Mouse (Mus musculus): ENCODE measurements around the gene Slc10a3. TPM values are rescaled to one million over a fixed set of nuclear protein-coding genes. Genes with fewer than 3 reads are reported as not detected.
"Not testable (repeated sequence)": the region's sequence is repeated elsewhere in the genome, so short reads cannot be mapped to it uniquely, and the experiment has no call there.

Slc10a3 gene
- polyA plus RNA-seq, 1 experiment: 23.5 TPM

DNA sequence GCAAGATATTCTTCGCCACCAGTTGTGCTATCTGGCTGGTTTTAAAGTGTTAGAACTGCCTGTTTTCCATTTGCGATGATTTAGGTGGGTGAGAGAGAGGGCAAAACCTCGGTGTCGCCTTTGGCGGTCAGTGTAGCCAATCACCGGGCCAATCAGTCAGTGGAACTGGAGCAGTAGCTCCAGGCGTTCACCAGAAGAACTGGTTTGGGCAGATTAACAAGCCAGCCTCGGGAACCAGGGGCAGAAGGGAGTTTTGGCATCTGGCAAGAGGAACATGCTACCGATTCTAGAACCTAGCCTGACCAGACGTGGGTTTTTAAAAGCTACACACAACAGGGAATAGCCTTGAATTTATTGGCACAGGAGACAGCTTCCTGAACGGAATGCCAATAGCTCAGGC is 14.0 kb downstream of the Slc10a3 start:
- no peak for TF ChIP-seq POLR2A (IDR thresholded peaks at IDR 0.05; ENCODE audit: borderline replicate concordance, extremely low read depth, low read depth, low read length)
- no peak for TF ChIP-seq CTCF (IDR thresholded peaks at IDR 0.05; ENCODE audit: insufficient read depth, low read length)
- Histone ChIP-seq H3K4me3 (replicated peaks; ENCODE audit: extremely low read depth, low read depth, low read length) (no peak overlapping the region), H3K4me1 (ENCODE audit: control insufficient read depth, insufficient read depth, low read length) (no peaks in the 10 kb centered on the region)
- 42% methylated on average over 11 of the region's 11 CpGs for WGBS
- peak; percentile 11 for DNase-seq

- 88% methylated on average over 3 of the region's 3 CpGs for WGBS
- not testable (repeated sequence) for H3K4me1 ChIP-seq (ENCODE audit: control insufficient read depth, insufficient read depth, low read length); H3K4me3 ChIP-seq (replicated peaks; ENCODE audit: extremely low read depth, low read depth, low read length); DNase-seq
These were observed 16.1 kb downstream of the Slc10a3 start for GRCm38 (mm10) chrX:74357069-74357468.

GRCm38 (mm10) chrX:74353467-74353770 is 19.7 kb downstream of the Slc10a3 start, which contains the start of gene Lage3:
Gene Lage3 (minus strand): TSS chrX:74353618.
- TF ChIP-seq POLR2A (IDR thresholded peaks at IDR 0.05; ENCODE audit: borderline replicate concordance, extremely low read depth, low read depth, low read length) (peak; percentile 73; the same call in 1 of the 2 replicates), CTCF (IDR thresholded peaks at IDR 0.05; ENCODE audit: insufficient read depth, low read length) (no peak)
- DNase-seq: peak; percentile 69
- 38% methylated on average over 17 of the region's 22 CpGs for WGBS
- peak within 1 kb of the TSS; percentile 65 for H3K4me3 ChIP-seq (replicated peaks; ENCODE audit: extremely low read depth, low read depth, low read length)
- H3K4me1 ChIP-seq (ENCODE audit: control insufficient read depth, insufficient read depth, low read length): peaks cover 5% of the 10 kb centered on the region

DNA sequence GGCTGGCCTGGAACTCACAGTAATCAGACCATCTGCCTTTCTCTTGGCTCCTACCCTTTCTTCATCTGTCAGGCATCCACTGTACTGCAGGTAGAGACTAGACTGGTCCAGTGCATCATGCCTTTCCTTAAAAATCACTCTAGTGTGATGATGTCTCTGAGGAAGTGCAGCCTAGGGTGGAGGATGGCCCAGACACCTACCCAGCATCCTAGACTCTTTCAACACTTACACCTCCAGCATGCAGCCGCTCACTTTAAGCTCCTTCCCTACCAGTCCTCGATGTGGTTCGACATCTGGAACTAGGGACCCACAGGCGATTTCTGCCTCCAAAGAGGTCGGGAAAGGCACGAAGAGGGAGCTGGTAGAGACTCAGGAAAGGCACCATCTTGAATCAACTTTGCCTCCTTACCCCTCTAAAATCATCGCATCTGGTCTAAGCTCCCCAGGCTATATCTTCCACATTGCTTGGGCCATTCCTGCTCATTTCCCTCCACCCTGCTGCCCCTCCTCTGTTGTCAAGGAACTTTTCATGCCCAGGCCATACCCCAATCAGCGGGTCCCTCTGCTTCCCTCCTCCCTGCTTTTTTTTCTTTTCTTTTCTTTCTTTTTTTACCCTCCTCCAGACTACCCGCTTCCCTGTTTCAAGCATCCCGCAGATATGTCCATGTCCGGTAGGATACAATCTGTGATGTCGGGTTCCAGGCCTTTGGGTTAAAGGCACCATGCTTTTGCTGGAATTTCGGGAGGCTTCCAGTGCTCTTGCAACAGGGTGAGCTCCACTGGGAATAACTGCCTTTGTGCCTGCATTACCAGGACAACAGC is 20.3 kb downstream of the Slc10a3 start:
- WGBS: 37% methylated on average over 13 of the region's 13 CpGs
- DNase-seq: no peak

DNA sequence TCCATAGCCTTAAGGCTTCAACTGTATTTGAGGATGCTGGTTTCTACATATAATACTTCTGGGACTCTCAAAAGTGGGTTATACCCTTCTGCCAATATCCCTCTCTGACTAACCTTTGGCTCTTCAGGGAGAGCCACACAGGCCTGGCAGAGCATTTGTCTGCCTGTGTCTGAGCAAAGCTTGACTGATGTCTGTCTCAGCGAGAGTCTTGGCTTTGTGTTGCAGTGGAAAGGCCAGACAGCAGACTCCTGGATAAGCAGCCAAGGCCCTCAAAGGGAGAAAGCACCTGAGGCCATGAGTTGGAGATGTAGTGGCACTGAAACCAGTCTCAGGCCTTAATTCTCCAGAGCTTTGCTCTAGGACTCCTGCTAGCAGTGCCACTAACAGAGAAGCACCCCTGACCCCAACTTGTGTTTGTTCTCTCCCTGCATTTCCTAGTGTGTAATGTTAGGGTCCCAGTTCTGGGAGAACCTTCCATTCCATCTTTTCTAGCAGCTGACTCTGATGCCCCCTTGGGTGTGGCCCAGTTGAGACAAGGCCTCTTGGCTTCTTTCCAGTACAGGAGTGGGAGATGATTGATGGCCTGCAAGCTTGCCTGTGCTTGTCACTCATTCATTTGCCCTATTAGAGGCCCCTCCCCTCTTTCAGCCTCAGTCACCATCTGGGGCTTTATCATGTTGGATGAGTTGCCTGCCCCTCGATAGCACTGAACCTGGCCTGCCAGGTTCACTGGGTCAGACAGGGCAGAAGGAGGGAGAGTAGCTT is 42.8 kb downstream of the Slc10a3 start:
- no peak for TF ChIP-seq CTCF (IDR thresholded peaks at IDR 0.05; ENCODE audit: insufficient read depth, low read length)
- no peak for TF ChIP-seq POLR2A (IDR thresholded peaks at IDR 0.05; ENCODE audit: borderline replicate concordance, extremely low read depth, low read depth, low read length)

More for the DNA sequence above, 20.3 kb downstream of the Slc10a3 start:
- H3K4me3 ChIP-seq (replicated peaks; ENCODE audit: extremely low read depth, low read depth, low read length): peak overlapping the region; percentile 65
- TF ChIP-seq CTCF (IDR thresholded peaks at IDR 0.05; ENCODE audit: insufficient read depth, low read length): no peak
- TF ChIP-seq POLR2A (IDR thresholded peaks at IDR 0.05; ENCODE audit: borderline replicate concordance, extremely low read depth, low read depth, low read length): no peak
- peaks cover 5% of the 10 kb centered on the region for H3K4me1 ChIP-seq (ENCODE audit: control insufficient read depth, insufficient read depth, low read length)

GRCm38 (mm10) chrX:74329215-74329671 is 43.9 kb downstream of the Slc10a3 start:
- WGBS: 36% methylated on average over 10 of the region's 10 CpGs
- TF ChIP-seq CTCF (IDR thresholded peaks at IDR 0.05; ENCODE audit: insufficient read depth, low read length) (no peak), POLR2A (IDR thresholded peaks at IDR 0.05; ENCODE audit: borderline replicate concordance, extremely low read depth, low read depth, low read length) (no peak)
- no peaks in the 10 kb centered on the region for H3K4me1 ChIP-seq (ENCODE audit: control insufficient read depth, insufficient read depth, low read length)
- no peak for DNase-seq
- peak overlapping the region; percentile 55 for H3K4me3 ChIP-seq (replicated peaks; ENCODE audit: extremely low read depth, low read depth, low read length)

More for the DNA sequence above, 42.8 kb downstream of the Slc10a3 start:
- Histone ChIP-seq H3K4me3 (replicated peaks; ENCODE audit: extremely low read depth, low read depth, low read length) (no peak overlapping the region), H3K4me1 (ENCODE audit: control insufficient read depth, insufficient read depth, low read length) (no peaks in the 10 kb centered on the region)
- 37% methylated on average over 2 of the region's 2 CpGs for WGBS
- DNase-seq: no peak

DNA sequence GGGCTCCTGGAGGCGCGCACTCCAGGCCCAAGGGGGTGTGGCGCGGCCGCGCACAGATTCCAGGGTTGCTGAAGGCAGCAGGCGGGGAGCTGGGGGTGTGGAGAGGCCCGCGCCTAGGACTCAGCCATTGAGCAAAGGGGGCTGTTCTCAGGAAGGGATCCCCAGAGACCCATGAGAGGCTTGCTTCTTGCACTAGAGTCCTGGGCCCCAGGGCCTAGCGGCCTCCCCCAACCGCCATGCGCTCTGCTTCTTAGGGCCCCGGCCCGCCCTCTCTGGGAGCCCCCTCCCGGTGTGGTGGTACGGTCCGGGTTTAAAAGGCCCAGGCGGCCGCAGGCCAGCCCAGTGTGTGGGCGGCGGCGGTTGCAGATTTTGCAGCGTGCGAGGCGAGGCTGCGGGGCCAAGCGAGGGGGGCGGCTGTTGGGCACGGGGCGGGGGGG is 44.4 kb downstream of the Slc10a3 start, which contains the start of gene Plxna3:
Gene Plxna3, plus strand, starts transcription at position 342 of the 437 bp plus-strand sequence.
- H3K4me1 ChIP-seq (ENCODE audit: control insufficient read depth, insufficient read depth, low read length): no peaks in the 10 kb centered on the region
- WGBS: 31% methylated on average over 30 of the region's 30 CpGs
- DNase-seq: peak; percentile 70
- peak within 1 kb of the TSS; percentile 55 for H3K4me3 ChIP-seq (replicated peaks; ENCODE audit: extremely low read depth, low read depth, low read length)
- TF ChIP-seq CTCF (IDR thresholded peaks at IDR 0.05; ENCODE audit: insufficient read depth, low read length) (no peak), POLR2A (IDR thresholded peaks at IDR 0.05; ENCODE audit: borderline replicate concordance, extremely low read depth, low read depth, low read length) (no peak)

Other genes starting within 250 kb of the Slc10a3 start
- not detected in 2 replicates for gene Opn1mw, start 245.9 kb downstream of the Slc10a3 start, polyA plus RNA-seq (2012; rRNA removed)
- 6.8 and 7.4 TPM in 2 replicates for gene Mecp2, start 238.0 kb downstream of the Slc10a3 start, polyA plus RNA-seq (2012; rRNA removed)
- not detected in 2 replicates for gene Tex28, start 205.5 kb downstream of the Slc10a3 start, polyA plus RNA-seq (2012; rRNA removed)
- gene Tktl1, start 196.1 kb downstream of the Slc10a3 start, polyA plus RNA-seq (2012; rRNA removed): not detected in 2 replicates
- gene Flna, start 123.5 kb downstream of the Slc10a3 start, polyA plus RNA-seq (2012; rRNA removed): 579 and 648 TPM in 2 replicates
- gene Emd, start 118.7 kb downstream of the Slc10a3 start, polyA plus RNA-seq (2012; rRNA removed): 63.1 and 63.9 TPM in 2 replicates
- gene Rpl10, start 102.5 kb downstream of the Slc10a3 start, polyA plus RNA-seq (2012; rRNA removed): 1,085 and 1,289 TPM in 2 replicates
- 99.6 and 108 TPM in 2 replicates for gene Taz, start 91.4 kb downstream of the Slc10a3 start, polyA plus RNA-seq (2012; rRNA removed)
- gene Dnase1l1, start 91.0 kb downstream of the Slc10a3 start, polyA plus RNA-seq (2012; rRNA removed): 26.1 and 38.3 TPM in 2 replicates
- gene Atp6ap1, start 76.3 kb downstream of the Slc10a3 start, polyA plus RNA-seq (2012; rRNA removed): 413 and 452 TPM in 2 replicates
- 143 and 212 TPM in 2 replicates for gene Gdi1, start 68.4 kb downstream of the Slc10a3 start, polyA plus RNA-seq (2012; rRNA removed)
- gene Fam50a, start 60.3 kb downstream of the Slc10a3 start, polyA plus RNA-seq (2012; rRNA removed): 11.1 and 12.9 TPM in 2 replicates
- 12.9 and 14.5 TPM in 2 replicates for gene Plxna3, start 44.3 kb downstream of the Slc10a3 start, polyA plus RNA-seq (2012; rRNA removed)
- 31.8 and 42.1 TPM in 2 replicates for gene Lage3, start 19.7 kb downstream of the Slc10a3 start, polyA plus RNA-seq (2012; rRNA removed)
- 25.6 and 32.0 TPM in 2 replicates for gene Ubl4a, start 131 bp downstream of the Slc10a3 start, polyA plus RNA-seq (2012; rRNA removed)
- 50.9 and 53.3 TPM in 2 replicates for gene Fam3a, start 19.9 kb upstream of the Slc10a3 start, polyA plus RNA-seq (2012; rRNA removed)
- gene Ikbkg, start 19.9 kb upstream of the Slc10a3 start, polyA plus RNA-seq (2012; rRNA removed): 15.2 and 20.2 TPM in 2 replicates
- 26.4 and 49.2 TPM in 2 replicates for gene G6pdx, start 55.8 kb upstream of the Slc10a3 start, polyA plus RNA-seq (2012; rRNA removed)
- gene Gm6880, start 108.0 kb upstream of the Slc10a3 start, polyA plus RNA-seq (2012; rRNA removed): not detected in 2 replicates
- not detected in 2 replicates for gene Olfr1326-ps1, start 201.5 kb upstream of the Slc10a3 start, polyA plus RNA-seq (2012; rRNA removed)
- gene Olfr1325, start 219.3 kb upstream of the Slc10a3 start, polyA plus RNA-seq (2012; rRNA removed): not detected in 2 replicates

Measured in lung, adult 2 months (tissue).